Mouse (Mus musculus) liver, embryonic 11.5 days (tissue): ENCODE results near the gene Olfr324. TPM values are rescaled to one million over a fixed set of nuclear protein-coding genes. Genes with fewer than 3 reads are reported as not detected.

ENCODE experiments used
- ATAC-seq: fragments of 200-750 bp; cut with Nextera tagmentation; replicated peaks from 2 replicates; pipeline ENCODE4 v1.8.0; 2017; ENCODE audit warnings: moderate number of reproducible peaks, mild to moderate bottlenecking, moderate TSS enrichment, moderate library complexity; ENCODE audit not compliant: low FRiP score
- DNase-seq: peaks from one replicate; pipeline ENCODE4 v3.0.0-alpha.2; 2017; ENCODE audit warnings: low spot score
- H3K27ac ChIP-seq: fragments of 300-500 bp; sonication (generic); 2 replicates; pipeline ENCODE4 v1.5.1; 2014; ENCODE audit warnings: mild to moderate bottlenecking, low read depth, low read length, control low read depth
- H3K27me3 ChIP-seq: fragments of 300-500 bp; sonication (generic); replicated peaks from 2 replicates; pipeline ENCODE4 v1.6.1; 2014; ENCODE audit warnings: low read length, mixed read lengths; ENCODE audit not compliant: control insufficient read depth, insufficient read depth
- H3K36me3 ChIP-seq: fragments of 300-500 bp; sonication (generic); 2 replicates; pipeline ENCODE4 v1.6.1; 2014; ENCODE audit warnings: mild to moderate bottlenecking, low read length, moderate library complexity, mixed read lengths; ENCODE audit not compliant: control insufficient read depth, insufficient read depth
- H3K4me1 ChIP-seq: fragments of 300-500 bp; sonication (generic); replicated peaks from 2 replicates; pipeline ENCODE4 v1.6.1; 2014; ENCODE audit warnings: low read length, mixed read lengths; ENCODE audit not compliant: control insufficient read depth, insufficient read depth
- H3K4me2 ChIP-seq: fragments of 300-500 bp; sonication (generic); 2 replicates; pipeline ENCODE4 v1.6.1; 2014; ENCODE audit warnings: mild to moderate bottlenecking, control low read depth, moderate library complexity
- H3K4me3 ChIP-seq: fragments of 300-500 bp; sonication (generic); 2 replicates; pipeline ENCODE4 v1.5.1; 2014; ENCODE audit warnings: low read depth, low read length, control low read depth
- H3K9ac ChIP-seq: fragments of 300-500 bp; sonication (generic); 2 replicates; pipeline ENCODE4 v1.6.1; 2014; ENCODE audit warnings: low read depth, low read length, control low read depth
- H3K9me3 ChIP-seq: fragments of 300-500 bp; sonication (generic); 2 replicates; pipeline ENCODE4 v1.6.1; 2016; ENCODE audit warnings: low read length, inconsistent platforms, mixed read lengths; ENCODE audit not compliant: control insufficient read depth
- WGBS: fragments of 180-500 bp; shearing (Covaris S2); extraction: QIAGEN DNeasy Blood & Tissue Kit; methylation state at CpG from one replicate; pipeline ENCODE4 v1.1.7; 2014; 5-methylcytosine and 5-hydroxymethylcytosine counted together
- polyA plus RNA-seq: library from polyadenylated mRNA; unstranded; fragments of >200 nt; fragmentation: Nextera tagmentation; extraction: Ambion mirVana; gene quantifications from 2 replicates; pipeline ENCODE4 v1.2.1, GENCODE M21; 2014

Gene Olfr324
- polyA plus RNA-seq, 1 experiment from 2014 or later = not detected

DNA sequence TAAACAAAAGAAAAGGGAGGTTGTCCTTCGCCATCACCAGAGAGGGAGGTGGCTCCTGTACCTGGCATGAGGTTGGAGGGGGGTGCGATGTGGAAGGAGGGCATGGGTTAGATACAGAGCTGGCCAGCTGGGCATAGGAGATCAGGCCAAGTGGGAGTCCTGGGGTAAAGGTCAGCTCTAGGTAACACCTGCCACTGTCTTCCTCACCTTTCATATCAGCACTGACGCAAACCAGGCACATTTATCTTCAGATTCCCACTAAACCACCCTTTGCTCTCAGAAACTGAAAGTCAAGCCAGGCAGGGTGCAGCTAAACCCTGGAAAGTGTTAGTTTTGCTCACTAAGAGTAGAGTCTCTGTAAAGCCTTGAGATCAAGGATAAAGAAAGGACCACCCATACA is 23.5 kb downstream of the Olfr324 start:
- no peaks in the 10 kb centered on the region for H3K36me3 ChIP-seq
- no peaks in the 10 kb centered on the region for H3K4me1 ChIP-seq
- DNase-seq = no peak
- no peaks in the 10 kb centered on the region for H3K9me3 ChIP-seq
- H3K27me3 ChIP-seq = no peaks in the 10 kb centered on the region
- 54% methylated on average over 3 of the region's 3 CpGs for WGBS
- H3K4me2 ChIP-seq = no peak overlapping the region
- H3K9ac ChIP-seq = no peak overlapping the region
- H3K4me3 ChIP-seq = no peak overlapping the region
- ATAC-seq = no peak
- no peak overlapping the region for H3K27ac ChIP-seq

GRCm38 (mm10) chr11:58618793-58619192 is 23.9 kb downstream of the Olfr324 start:
- Histone ChIP-seq H3K4me3 (no peak overlapping the region), H3K4me1 (no peaks in the 10 kb centered on the region), H3K9ac (no peak overlapping the region), H3K36me3 (no peaks in the 10 kb centered on the region), H3K27me3 (no peaks in the 10 kb centered on the region), H3K4me2 (no peak overlapping the region), H3K9me3 (no peaks in the 10 kb centered on the region), H3K27ac (no peak overlapping the region)
- DNase-seq = no peak
- no peak for ATAC-seq
- 75% methylated on average over 6 of the region's 6 CpGs for WGBS

- no peaks in the 10 kb centered on the region for H3K4me1 ChIP-seq
- H3K4me3 ChIP-seq = no peak overlapping the region
- no peak for ATAC-seq
- no peaks in the 10 kb centered on the region for H3K27me3 ChIP-seq
- no peak for DNase-seq
- WGBS = 61% methylated on average over 4 of the region's 4 CpGs
- no peaks in the 10 kb centered on the region for H3K36me3 ChIP-seq
- no peak overlapping the region for H3K27ac ChIP-seq
- no peak overlapping the region for H3K4me2 ChIP-seq
- H3K9ac ChIP-seq = no peak overlapping the region
- H3K9me3 ChIP-seq = no peaks in the 10 kb centered on the region
Observed at GRCm38 (mm10) chr11:58626146-58626545, 31.2 kb downstream of the Olfr324 start.

GRCm38 (mm10) chr11:58630401-58630800 is 35.5 kb downstream of the Olfr324 start, which contains the start of gene Olfr323:
Olfr323 (minus strand) TSS chr11:58630501.
- Histone ChIP-seq H3K27ac (no peak within 1 kb of the TSS), H3K9ac (no peak within 1 kb of the TSS), H3K4me3 (no peak within 1 kb of the TSS), H3K4me1 (no peaks in the 10 kb centered on the region), H3K36me3 (no peaks in the 10 kb centered on the region), H3K9me3 (no peaks in the 10 kb centered on the region), H3K27me3 (no peaks in the 10 kb centered on the region), H3K4me2 (no peak within 1 kb of the TSS)
- ATAC-seq = no peak
- WGBS = 68% methylated on average over 5 of the region's 5 CpGs
- DNase-seq = no peak

DNA sequence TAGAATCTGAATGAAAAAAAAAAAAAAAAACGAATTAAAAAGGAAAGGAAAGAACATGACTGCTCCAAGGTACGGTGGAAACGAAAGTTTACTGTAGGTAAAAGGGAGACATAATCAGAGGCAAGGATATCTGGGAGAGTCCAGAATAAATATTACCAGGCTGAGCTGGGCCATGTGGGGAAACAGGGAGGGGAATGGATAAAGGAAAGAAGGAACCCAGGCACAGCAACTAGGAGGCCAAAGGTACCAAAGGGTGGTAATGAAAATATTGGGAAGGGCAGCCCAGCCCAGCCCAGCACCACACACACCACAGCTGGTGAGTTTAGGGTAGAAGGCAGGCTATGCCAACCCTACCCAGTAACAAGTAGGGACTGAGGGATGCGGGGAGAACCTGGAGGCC is 40.0 kb downstream of the Olfr324 start:
- H3K4me2 ChIP-seq = no peak overlapping the region
- no peak overlapping the region for H3K9ac ChIP-seq
- no peak for ATAC-seq
- no peaks in the 10 kb centered on the region for H3K4me1 ChIP-seq
- no peaks in the 10 kb centered on the region for H3K36me3 ChIP-seq
- no peak for DNase-seq
- H3K27ac ChIP-seq = no peak overlapping the region
- no peaks in the 10 kb centered on the region; the same call in 1 of the 2 replicates for H3K27me3 ChIP-seq
- H3K4me3 ChIP-seq = no peak overlapping the region
- no peaks in the 10 kb centered on the region for H3K9me3 ChIP-seq
- 62% methylated on average over 4 of the region's 4 CpGs for WGBS

DNA sequence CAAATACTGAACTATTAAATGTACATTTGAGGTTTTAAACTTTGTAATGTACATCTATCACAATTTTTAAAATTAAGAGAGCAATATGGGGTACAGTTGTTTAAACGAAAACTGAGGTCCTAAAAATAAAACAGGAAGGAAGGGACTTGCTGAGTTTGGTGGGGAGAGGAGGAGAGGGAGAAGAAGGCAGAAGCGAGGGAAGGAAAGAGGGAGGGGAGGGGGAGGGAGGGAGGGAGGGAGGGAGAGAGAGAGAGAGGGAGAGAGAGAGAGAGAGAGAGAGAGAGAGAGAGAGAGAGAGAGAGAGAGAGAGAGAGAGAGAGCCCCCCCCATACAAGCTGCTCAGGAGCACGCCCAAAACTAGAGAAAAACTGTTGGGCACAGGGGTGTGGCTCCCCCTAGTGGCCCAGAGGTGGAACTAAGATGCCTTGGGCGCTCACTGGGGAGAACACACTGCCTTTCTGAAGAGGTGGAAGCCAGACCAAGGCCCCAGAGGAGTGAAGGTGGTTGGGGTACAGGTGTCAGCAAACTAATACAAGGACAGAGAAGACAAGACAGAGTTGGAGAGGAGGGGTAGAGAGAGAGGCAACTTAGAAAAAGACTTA is 41.6 kb downstream of the Olfr324 start:
- Histone ChIP-seq H3K27me3 (peaks cover 3% of the 10 kb centered on the region; the same call in 1 of the 2 replicates), H3K4me2 (no peak overlapping the region), H3K4me1 (peaks cover 4% of the 10 kb centered on the region; the same call in 1 of the 2 replicates), H3K4me3 (no peak overlapping the region), H3K9me3 (no peaks in the 10 kb centered on the region), H3K27ac (no peak overlapping the region), H3K36me3 (no peaks in the 10 kb centered on the region), H3K9ac (no peak overlapping the region)
- 5% methylated on average over 3 of the region's 4 CpGs for WGBS
- ATAC-seq (no peak), DNase-seq (peak; percentile 61)

GRCm38 (mm10) chr11:58638176-58638701 is 43.3 kb downstream of the Olfr324 start:
- Histone ChIP-seq H3K9ac (no peak overlapping the region), H3K4me2 (no peak overlapping the region), H3K27me3 (peaks cover 3% of the 10 kb centered on the region; the same call in 1 of the 2 replicates), H3K9me3 (no peaks in the 10 kb centered on the region), H3K4me3 (no peak overlapping the region), H3K27ac (no peak overlapping the region), H3K4me1 (peaks cover 11% of the 10 kb centered on the region), H3K36me3 (no peaks in the 10 kb centered on the region)
- WGBS = 71% methylated on average over 7 of the region's 7 CpGs
- ATAC-seq (no peak), DNase-seq (no peak)

- H3K4me3 ChIP-seq = peak within 1 kb of the TSS; percentile 64
- H3K4me2 ChIP-seq = peak within 1 kb of the TSS; percentile 90
- no peaks in the 10 kb centered on the region for H3K36me3 ChIP-seq
- H3K27me3 ChIP-seq = peaks cover 3% of the 10 kb centered on the region; the same call in 1 of the 2 replicates
- peak within 1 kb of the TSS; percentile 91 for H3K9ac ChIP-seq
- H3K4me1 ChIP-seq = peaks cover 13% of the 10 kb centered on the region
- ATAC-seq = peak; percentile 43
- DNase-seq = peak; percentile 69
- H3K27ac ChIP-seq = peak within 1 kb of the TSS; percentile 98
- H3K9me3 ChIP-seq = no peaks in the 10 kb centered on the region
- 3% methylated on average over 34 of the region's 34 CpGs for WGBS
Observed at GRCm38 (mm10) chr11:58640272-58640867, 45.5 kb downstream of the Olfr324 start, which contains the start of gene Trim58. Trim58 (plus strand) TSS chr11:58640465.
